Mouse (Mus musculus) right cerebral cortex, postnatal 4 days (tissue): Measurements from ENCODE around the gene Arsb.

ENCODE experiments used
- DNase-seq: peaks from one replicate; pipeline ENCODE4 v3.0.0-alpha.2; 2022

Arsb gene

DNA sequence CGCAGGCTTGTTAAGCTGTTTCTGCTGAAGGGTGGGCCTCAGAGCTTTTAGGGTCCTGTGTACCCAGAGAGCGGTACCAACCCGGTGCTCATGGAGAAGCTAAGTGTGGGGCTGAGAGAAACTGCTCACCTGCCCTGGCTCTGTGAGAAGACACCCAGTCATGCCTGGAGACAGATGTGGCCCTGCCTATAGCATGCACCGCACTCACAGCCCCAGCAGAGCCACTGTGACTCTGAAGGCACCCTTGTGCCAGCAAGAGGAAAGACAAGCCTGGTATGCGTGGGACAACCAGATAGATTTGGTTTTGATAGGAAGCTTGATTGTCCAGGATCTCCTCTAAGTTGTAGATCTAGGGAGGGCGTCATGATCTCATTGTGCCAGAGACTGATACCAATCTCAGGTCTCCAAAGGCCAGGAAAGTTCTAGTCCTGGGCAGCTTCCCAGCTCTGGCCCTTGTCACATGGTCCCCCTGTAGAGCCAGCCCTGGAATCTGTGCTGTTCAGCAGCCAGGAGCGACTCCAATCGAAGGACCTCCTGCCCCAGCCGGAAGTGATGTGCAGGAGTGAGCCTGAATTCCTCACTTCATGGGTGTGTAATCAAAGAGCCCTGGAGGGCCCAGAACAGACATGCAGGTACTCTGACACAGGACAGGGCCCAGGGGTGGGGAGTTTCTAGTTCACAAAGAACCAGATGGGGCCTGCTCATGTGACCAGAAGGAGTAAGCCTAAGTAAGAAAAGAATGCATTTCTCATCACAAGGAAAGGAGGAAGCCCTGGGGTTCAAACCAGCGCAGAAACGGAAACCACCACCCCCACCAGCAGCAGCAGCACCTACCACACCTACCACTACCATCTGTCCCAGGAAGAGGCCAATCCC lies 218.5 kb downstream of the Arsb start:
- DNase-seq: no peak

GRCm38 (mm10) chr13:93990841-93991240 lies 219.4 kb downstream of the Arsb start:
- DNase-seq: no peak

DNA sequence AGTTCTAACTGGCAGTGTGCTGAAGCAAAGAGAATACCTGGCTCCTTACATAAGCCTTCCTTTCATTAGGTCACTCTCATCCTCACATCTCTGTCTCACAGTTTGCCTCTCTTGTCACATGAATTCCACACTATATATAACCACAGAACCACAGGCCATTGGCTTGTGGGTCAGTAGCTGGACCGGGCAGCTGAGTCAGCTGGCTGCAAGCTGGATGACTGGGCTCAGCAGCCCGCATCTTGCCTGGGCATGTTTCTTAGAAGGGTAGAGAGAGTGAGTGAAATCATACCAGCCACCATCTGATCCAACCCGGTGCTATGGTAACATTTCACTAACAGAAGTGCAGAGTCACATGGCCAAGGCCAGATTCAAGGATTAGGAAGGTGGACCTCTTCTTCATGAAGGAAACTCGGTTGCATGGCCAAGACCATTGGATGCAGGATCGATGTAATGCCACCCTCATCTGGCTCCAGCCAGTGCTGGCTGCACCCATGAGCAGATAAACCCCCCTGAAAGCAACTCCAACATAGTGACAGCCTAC lies 221.0 kb downstream of the Arsb start:
- DNase-seq: no peak
